Mouse (Mus musculus) spleen, adult 10 weeks (tissue): ENCODE measurements around the gene Lrrfip1. TPM values are rescaled to one million over a fixed set of nuclear protein-coding genes. Genes with fewer than 3 reads are reported as not detected.

ENCODE experiments used
- polyA plus RNA-seq: library from polyadenylated mRNA; stranded (reverse); fragments of 350-450 nt; fragmentation: Illumina TruSeq; extraction: RNeasy Lipid Tissue Mini Kit (QIAGEN cat#74804); gene quantifications from one replicate; pipeline ENCODE4 v1.2.3, GENCODE M21; 2015; ENCODE audit warnings: low replicate concordance; ENCODE audit not compliant: insufficient read depth

The Lrrfip1 gene
- 136 TPM for polyA plus RNA-seq

GRCm38 (mm10) chr1:90998268-90998890 is at the start of gene Lrrfip1:
Gene Lrrfip1, plus strand, starts transcription at chr1:90998737.

GRCm38 (mm10) chr1:90952808-90953207 is 45.7 kb upstream of the Lrrfip1 start, which contains the start of gene Prlh:
Gene Prlh, plus strand, starts transcription at chr1:90953108.

GRCm38 (mm10) chr1:90969347-90969784 is 29.2 kb upstream of the Lrrfip1 start, which contains the start of gene Rab17:
Gene Rab17, minus strand, starts transcription at chr1:90969661.

GRCm38 (mm10) chr1:91144813-91145212 is 146.3 kb downstream of the Lrrfip1 start, which contains the start of gene Rbm44:
Gene Rbm44, plus strand, starts transcription at chr1:91145089.

Other genes with a start within 250 kb of the Lrrfip1 start
- 19.7 TPM for gene Col6a3, start 154.8 kb upstream of the Lrrfip1 start, polyA plus RNA-seq
- gene Mlph, start 83.7 kb upstream of the Lrrfip1 start, polyA plus RNA-seq = 0.39 TPM
- gene Prlh, start 45.6 kb upstream of the Lrrfip1 start, polyA plus RNA-seq = not detected
- gene Rab17, start 29.1 kb upstream of the Lrrfip1 start, polyA plus RNA-seq = not detected
- gene Rbm44, start 146.4 kb downstream of the Lrrfip1 start, polyA plus RNA-seq = 1.6 TPM
- gene Ramp1, start 181.1 kb downstream of the Lrrfip1 start, polyA plus RNA-seq = 5.8 TPM